Mouse (Mus musculus) gastrocnemius, adult 8-10 months (tissue): ENCODE data around the gene Hnrnph3. TPM values are rescaled to one million over a fixed set of nuclear protein-coding genes. Genes with fewer than 3 reads are reported as not detected.
A peak's percentile ranks its signal among the peaks of the same experiment; 100 is the strongest.

Experiments
- DNase-seq, 2 experiments: peaks; one replicate each; pipeline ENCODE4 v3.0.0; 2022; ENCODE audit warnings: low spot score in 2 of 2
- total RNA-seq, 4 experiments: library from RNA; stranded (reverse); gene quantifications; 2 replicates each; pipeline ENCODE4 v1.2.4; 2022

The Hnrnph3 gene
- total RNA-seq, 4 experiments from 2014 or later = 14.6 to 19.3 (median 17.8) TPM

GRCm38 (mm10) chr10:63032267-63032666, 8.2 kb upstream of the Hnrnph3 start:
- no peak for DNase-seq

- DNase-seq = no peak
These were observed 4.4 kb upstream of the Hnrnph3 start for GRCm38 (mm10) chr10:63028396-63028795.

- DNase-seq = no peak
These were observed 3.6 kb upstream of the Hnrnph3 start for GRCm38 (mm10) chr10:63027376-63028161.

- no peak for DNase-seq
These were observed 2.8 kb upstream of the Hnrnph3 start for GRCm38 (mm10) chr10:63026795-63027160.

- DNase-seq = no peak
These were observed 2.3 kb upstream of the Hnrnph3 start for GRCm38 (mm10) chr10:63026156-63026794.

- DNase-seq = no peak
These were observed 1.5 kb upstream of the Hnrnph3 start for GRCm38 (mm10) chr10:63025491-63026011.

GRCm38 (mm10) chr10:63025016-63025415, 999 bp upstream of the Hnrnph3 start:
- no peak for DNase-seq

- peak; percentile 59 to 62 for DNase-seq
These were observed 528 bp upstream of the Hnrnph3 start for GRCm38 (mm10) chr10:63024580-63024910.

GRCm38 (mm10) chr10:63023121-63023748, 782 bp downstream of the Hnrnph3 start:
- peak; percentile 37 to 48 for DNase-seq

- no peak for DNase-seq
These were observed 1.4 kb downstream of the Hnrnph3 start for GRCm38 (mm10) chr10:63022541-63023120.

GRCm38 (mm10) chr10:63021702-63022101, 2.3 kb downstream of the Hnrnph3 start:
- DNase-seq = no peak

- DNase-seq = no peak
These were observed 4.7 kb downstream of the Hnrnph3 start for GRCm38 (mm10) chr10:63019304-63019703.

GRCm38 (mm10) chr10:63014168-63014567, 9.8 kb downstream of the Hnrnph3 start:
- no peak for DNase-seq

- no peak for DNase-seq
These were observed 10.5 kb downstream of the Hnrnph3 start for GRCm38 (mm10) chr10:63013476-63013875.

- DNase-seq = no peak
These were observed 12.5 kb downstream of the Hnrnph3 start for GRCm38 (mm10) chr10:63011556-63011955.

- DNase-seq = no peak
These were observed 13.7 kb downstream of the Hnrnph3 start for GRCm38 (mm10) chr10:63010268-63010667.

- no peak for DNase-seq
These were observed 15.8 kb downstream of the Hnrnph3 start for GRCm38 (mm10) chr10:63008193-63008592.

GRCm38 (mm10) chr10:63004556-63004955, 19.5 kb downstream of the Hnrnph3 start:
- DNase-seq = no peak

- no peak for DNase-seq
These were observed 20.8 kb downstream of the Hnrnph3 start for GRCm38 (mm10) chr10:63003252-63003651.

- no peak for DNase-seq
These were observed 23.4 kb downstream of the Hnrnph3 start for GRCm38 (mm10) chr10:63000584-63000983.

GRCm38 (mm10) chr10:62993991-62994390, 30.0 kb downstream of the Hnrnph3 start:
- no peak for DNase-seq

GRCm38 (mm10) chr10:62990636-62991035, 33.4 kb downstream of the Hnrnph3 start:
- DNase-seq = no peak
